8 mouse cellular contexts compared by ENCODE assay signal in genomic region chr3:51277201-51278150, GRCm38 (mm10). TPM values are rescaled to one million over a fixed set of nuclear protein-coding genes. Genes with fewer than 3 reads are reported as not detected.
DNase-seq lines count a peak whose midpoint lies in the region; ATAC-seq and TF ChIP-seq lines count a peak whose summit lies in the region.

No protein-coding gene starts in this region.

- H3K4me1 ChIP-seq in MEL (ENCODE audit: control insufficient read depth in 1 of 2, insufficient read depth in 2 of 2, low read length in 2 of 2) = peaks cover 2 to 4% of the 10 kb centered on the region in 2 experiments; a peak in 2 of 4 replicates
- H3K4me1 ChIP-seq in cerebellum, adult 2 months (ENCODE audit: control insufficient read depth, insufficient read depth, low read length) = no peaks in the 10 kb centered on the region
- no peaks in the 10 kb centered on the region for H3K4me1 ChIP-seq in forebrain, postnatal 0 days (ENCODE audit: insufficient read depth)
- no peaks in the 10 kb centered on the region for H3K4me1 ChIP-seq in lung, embryonic 14.5 days (ENCODE audit: insufficient read depth)

- H3K27ac ChIP-seq in MEL (ENCODE audit: control insufficient read depth, low read depth, low read length) = peak overlapping the region; percentile 86
- peak overlapping the region; percentile 42 for H3K27ac ChIP-seq in cerebellum, adult 2 months (ENCODE audit: insufficient read depth, low read length)
- H3K27ac ChIP-seq in forebrain, postnatal 0 days (ENCODE audit: low read depth, low read length) = peak overlapping the region; percentile 94
- H3K27ac ChIP-seq in lung, embryonic 14.5 days (ENCODE audit: low read depth) = peak overlapping the region; percentile 99

- no peak for TF ChIP-seq RAD21 in MEL (IDR thresholded peaks at IDR 0.05; ENCODE audit: low read depth, low read length)

- TF ChIP-seq POLR2A in MEL (IDR thresholded peaks at IDR 0.05; ENCODE audit: control insufficient read depth in 1 of 2, insufficient read depth in 1 of 2, low read depth in 1 of 2, low read length in 2 of 2, poor library complexity in 1 of 2) = peak; percentile 71 to 80; a peak in 3 of 4 replicates
- peak; percentile 40; the same call in 1 of the 2 replicates for TF ChIP-seq POLR2A in cerebellum, adult 2 months (IDR thresholded peaks at IDR 0.05; ENCODE audit: borderline replicate concordance, insufficient read depth, low read length)

- peak; percentile 52 for ATAC-seq in forebrain, postnatal 0 days
- peak; percentile 67 for ATAC-seq in lung, embryonic 14.5 days (ENCODE audit: insufficient read depth)
- ATAC-seq in neutrophil, adult 5-6 weeks (ENCODE audit: extremely low read depth, insufficient number of reproducible peaks, low FRiP score, poor library complexity, severe bottlenecking) = peak; percentile 55

- peak overlapping the region; percentile 98 for H3K9ac ChIP-seq in MEL (ENCODE audit: control insufficient read depth, low read depth, low read length, poor library complexity, severe bottlenecking)
- peak overlapping the region; percentile 78 for H3K9ac ChIP-seq in forebrain, postnatal 0 days
- H3K9ac ChIP-seq in lung, embryonic 14.5 days = peak overlapping the region; percentile 95

- peak overlapping the region; percentile 58 for H3K4me2 ChIP-seq in forebrain, postnatal 0 days (ENCODE audit: low read depth)
- H3K4me2 ChIP-seq in lung, embryonic 14.5 days = peak overlapping the region; percentile 83

- peaks cover 0 to 16% of the 10 kb centered on the region in 2 experiments; a peak in 2 of 4 replicates for H3K36me3 ChIP-seq in MEL (ENCODE audit: control insufficient read depth in 1 of 2, insufficient read depth in 2 of 2, low read length in 2 of 2)
- H3K36me3 ChIP-seq in forebrain, postnatal 0 days (ENCODE audit: insufficient read depth) = no peaks in the 10 kb centered on the region
- H3K36me3 ChIP-seq in lung, embryonic 14.5 days (ENCODE audit: insufficient read depth) = no peaks in the 10 kb centered on the region

- under 1% methylated on average over 70 of the region's 75 CpGs for WGBS in cerebellum, adult 2 months
- WGBS in forebrain, postnatal 0 days = under 1% methylated on average over 74 of the region's 75 CpGs
- under 1% methylated on average over 75 of the region's 75 CpGs for WGBS in lung, embryonic 14.5 days

- peaks cover 42% of the 10 kb centered on the region for H3K79me2 ChIP-seq in MEL (ENCODE audit: control insufficient read depth, insufficient read depth, low read length, poor library complexity)

- TF ChIP-seq EP300 in MEL (IDR thresholded peaks at IDR 0.05; ENCODE audit: low read depth in 1 of 2, low read length in 2 of 2) = no peak; a peak in 1 of 4 replicates

- H3K27me3 ChIP-seq in MEL (ENCODE audit: control insufficient read depth in 1 of 2, insufficient read depth in 2 of 2, low read length in 2 of 2) = no peaks in the 10 kb centered on the region
- no peaks in the 10 kb centered on the region for H3K27me3 ChIP-seq in cerebellum, adult 2 months (ENCODE audit: control insufficient read depth, insufficient read depth, low read length)
- H3K27me3 ChIP-seq in forebrain, postnatal 0 days (ENCODE audit: insufficient read depth, low read length) = no peaks in the 10 kb centered on the region
- H3K27me3 ChIP-seq in lung, embryonic 14.5 days (ENCODE audit: insufficient read depth, low read length) = no peaks in the 10 kb centered on the region

- H3K9me3 ChIP-seq in MEL (replicated peaks; ENCODE audit: insufficient read depth, low read length) = no peaks in the 10 kb centered on the region
- no peaks in the 10 kb centered on the region for H3K9me3 ChIP-seq in forebrain, postnatal 0 days (ENCODE audit: low read length)
- H3K9me3 ChIP-seq in lung, embryonic 14.5 days (ENCODE audit: low read depth, low read length) = no peaks in the 10 kb centered on the region

- peak; percentile 85 for DNase-seq in MEL (ENCODE audit: low read depth, low spot score)
- DNase-seq in cerebellum, adult 2 months = peak; percentile 84 to 88
- DNase-seq in forebrain, postnatal 0 days = peak; percentile 83
- peak; percentile 87 for DNase-seq in heart, postnatal 4 days
- DNase-seq in layer of hippocampus, adult 8-10 months (ENCODE audit: low spot score in 2 of 2) = peak; percentile 71 to 84
- DNase-seq in lung, embryonic 14.5 days = peak; percentile 91
- peak; percentile 90 for DNase-seq in testis, postnatal 14 days (ENCODE audit: low spot score)

- no peak for TF ChIP-seq CTCF in MEL (IDR thresholded peaks at IDR 0.05 in 2 of 3, conservative IDR thresholded peaks at IDR 0.05 in 1 of 3; ENCODE audit: control insufficient read depth in 1 of 3, insufficient read depth in 1 of 3, low read depth in 2 of 3, low read length in 3 of 3, poor library complexity in 1 of 3, severe bottlenecking in 1 of 3)
- no peak for TF ChIP-seq CTCF in cerebellum, adult 2 months (IDR thresholded peaks at IDR 0.05; ENCODE audit: borderline replicate concordance, insufficient read depth, low read depth, low read length)
- peak; percentile 17; the same call in 1 of the 2 replicates for TF ChIP-seq CTCF in forebrain, postnatal 0 days (IDR thresholded peaks at IDR 0.05; ENCODE audit: low read depth)
- no peak; the same call in 1 of the 2 replicates for TF ChIP-seq CTCF in lung, embryonic 14.5 days (IDR thresholded peaks at IDR 0.05; ENCODE audit: low read depth)

- H3K4me3 ChIP-seq in MEL (ENCODE audit: control insufficient read depth in 1 of 2, insufficient read depth in 1 of 2, low read depth in 2 of 2, low read length in 2 of 2) = peak overlapping the region; percentile 72 to 95
- H3K4me3 ChIP-seq in cerebellum, adult 2 months (replicated peaks; ENCODE audit: insufficient read depth, low read depth, low read length) = peak overlapping the region; percentile 81
- peak overlapping the region; percentile 95 for H3K4me3 ChIP-seq in forebrain, postnatal 0 days (ENCODE audit: low read depth, low read length)
- peak overlapping the region; percentile 97 for H3K4me3 ChIP-seq in lung, embryonic 14.5 days (ENCODE audit: low read depth, low read length)

TF ChIP-seq in MEL, 35 proteins besides CTCF, POLR2A, EP300 and RAD21 (continues in another document):
- TF ChIP-seq E2F4 (IDR thresholded peaks at IDR 0.05; ENCODE audit: borderline replicate concordance, low read depth, low read length) (no peak), ZMIZ1 (IDR thresholded peaks at IDR 0.05; ENCODE audit: low read depth, low read length) (no peak), UBTF (IDR thresholded peaks at IDR 0.05; ENCODE audit: borderline replicate concordance, insufficient read depth, low read depth, low read length) (peak; percentile 91), HCFC1 (IDR thresholded peaks at IDR 0.05; ENCODE audit: low read depth, low read length) (peak; percentile 55; the same call in 1 of the 2 replicates), MEF2A (IDR thresholded peaks at IDR 0.05; ENCODE audit: extremely low read depth, insufficient replicate concordance, low read depth, low read length, poor library complexity, severe bottlenecking) (no peak), USF2 (IDR thresholded peaks at IDR 0.05; ENCODE audit: borderline replicate concordance in 1 of 2, insufficient read depth in 1 of 2, low read depth in 1 of 2, low read length in 2 of 2) (no peak), BHLHE40 (IDR thresholded peaks at IDR 0.05; ENCODE audit: borderline replicate concordance, low read depth, low read length) (no peak), NELFE (IDR thresholded peaks at IDR 0.05; ENCODE audit: low read depth, low read length) (peak; percentile 65), SMC3 (IDR thresholded peaks at IDR 0.05; ENCODE audit: low read depth, low read length) (no peak), TCF12 (IDR thresholded peaks at IDR 0.05; ENCODE audit: low read depth, low read length) (peak; percentile 51), NRF1 (IDR thresholded peaks at IDR 0.05; ENCODE audit: insufficient read depth, low read depth, low read length, poor library complexity, severe bottlenecking) (no peak), USF1 (IDR thresholded peaks at IDR 0.05; ENCODE audit: low read depth, low read length) (no peak), GABPA (IDR thresholded peaks at IDR 0.05; ENCODE audit: low read depth, low read length) (no peak), JUND (IDR thresholded peaks at IDR 0.05; ENCODE audit: low read depth, low read length) (no peak), MAX (IDR thresholded peaks at IDR 0.05; ENCODE audit: low read length) (no peak; the same call in 1 of the 2 replicates), ELF1 (IDR thresholded peaks at IDR 0.05; ENCODE audit: low read depth, low read length) (peak; percentile 61), POLR2AphosphoS5 (IDR thresholded peaks at IDR 0.05; ENCODE audit: borderline replicate concordance, low read depth, low read length) (no peak), CHD1 (IDR thresholded peaks at IDR 0.05; ENCODE audit: low read depth, low read length) (0 out of 2 replicates have a peak, but pooled peaks have one; percentile 58), ZKSCAN1 (IDR thresholded peaks at IDR 0.05; ENCODE audit: low read depth, low read length) (no peak), SIN3A (IDR thresholded peaks at IDR 0.05; ENCODE audit: low read length) (peak; percentile 52), POLR2AphosphoS2 (IDR thresholded peaks at IDR 0.05; ENCODE audit: low read length) (no peak), RCOR1 (IDR thresholded peaks at IDR 0.05; ENCODE audit: low read depth, low read length) (no peak), KAT2A (conservative IDR thresholded peaks at IDR 0.05; ENCODE audit: low read depth, low read length) (no peak; the same call in 1 of the 2 replicates), MXI1 (IDR thresholded peaks at IDR 0.05; ENCODE audit: low read depth, low read length) (peak; percentile 48), ZC3H11A (IDR thresholded peaks at IDR 0.05; ENCODE audit: low read depth, low read length) (no peak), TAL1 (IDR thresholded peaks at IDR 0.05; ENCODE audit: low read length) (no peak), ZNF384 (IDR thresholded peaks at IDR 0.05; ENCODE audit: low read depth, low read length) (no peak), MAFK (IDR thresholded peaks at IDR 0.05; ENCODE audit: borderline replicate concordance, low read depth, low read length) (no peak)

RNA-seq across cellular contexts. Expression of gene Noct, which starts 53.2 kb away (rescaled TPM):
- 16.4 and 17.8 TPM in 2 replicates for total RNA-seq in MEL (2012; rRNA removed)
- polyA plus RNA-seq in MEL (2012; ENCODE audit: insufficient read depth in 1 of 2, insufficient read length in 2 of 2, low read depth in 1 of 2, low replicate concordance in 2 of 2, missing spikeins in 1 of 2) = 10 to 100 TPM in 1 of 2 experiments, not detected in 1; 26.7 TPM
- 27.8 and 31.3 TPM in 2 replicates for polyA plus RNA-seq in cerebellum, adult 2 months (2012; rRNA removed)
- 31.5 and 33.7 TPM in 2 replicates for total RNA-seq in forebrain, postnatal 0 days (2014; rRNA removed)
- polyA plus RNA-seq in forebrain, postnatal 0 days (2015; fragmentation: Nextera tagmentation; extraction: Ambion mirVana) = 27.0 and 32.6 TPM in 2 replicates
- total RNA-seq in heart, postnatal 4 days (2021) = 10 to 100 TPM; 27.8 to 31.0 TPM
- total RNA-seq in layer of hippocampus, adult 8-10 months (2022) = 10 to 100 TPM; 51.9 to 55.4 (median 52.9) TPM
- polyA plus RNA-seq in lung, embryonic 14.5 days (2014; fragmentation: Nextera tagmentation; extraction: Ambion mirVana) = 7.6 and 8.9 TPM in 2 replicates
- total RNA-seq in neutrophil, adult 5-6 weeks (2017) = 4.0 and 6.6 TPM in 2 replicates

Comparison
In these comparisons a context has a peak if more than half of its experiments do, and no peak if none do; other contexts are left out.
1. Peak in every context shown above with its lines: DNase-seq, ATAC-seq, H3K4me3 ChIP-seq and H3K27ac ChIP-seq.
2. H3K27ac ChIP-seq: peak in every context shown above with its lines; median percentile 99 in lung, embryonic 14.5 days; 94 in forebrain, postnatal 0 days; 86 in MEL; 42 in cerebellum, adult 2 months.